Mouse (Mus musculus): ENCODE data around the gene Wdr60. TPM values are rescaled to one million over a fixed set of nuclear protein-coding genes. Genes with fewer than 3 reads are reported as not detected.
A peak's percentile ranks its signal among the peaks of the same experiment; 100 is the strongest.

Gene Wdr60
- total and polyA plus RNA-seq, 2 experiments from 2014 or later: 14.5 to 16.4 TPM

GRCm38 (mm10) chr12:116244601-116245000 is 18.2 kb downstream of the Wdr60 start:
- no peak for TF ChIP-seq CTCF (IDR thresholded peaks at IDR 0.05; ENCODE audit: low read depth)
- no peak overlapping the region for H3K4me2 ChIP-seq (ENCODE audit: low read depth)
- no peaks in the 10 kb centered on the region for H3K9me3 ChIP-seq (ENCODE audit: low read length)
- DNase-seq: no peak
- peaks cover 44% of the 10 kb centered on the region for H3K36me3 ChIP-seq (ENCODE audit: insufficient read depth)
- H3K4me1 ChIP-seq (ENCODE audit: insufficient read depth): no peaks in the 10 kb centered on the region
- no peak for ATAC-seq
- H3K4me3 ChIP-seq (ENCODE audit: low read depth, low read length): no peak overlapping the region
- no peak overlapping the region for H3K9ac ChIP-seq
- 83% methylated on average over 1 of the region's 1 CpGs for WGBS
- no peak overlapping the region for H3K27ac ChIP-seq (ENCODE audit: low read depth, low read length)
- H3K27me3 ChIP-seq (ENCODE audit: insufficient read depth, low read length): no peaks in the 10 kb centered on the region

GRCm38 (mm10) chr12:116238803-116239202 is 24.0 kb downstream of the Wdr60 start:
- WGBS: 76% methylated on average over 3 of the region's 3 CpGs
- no peaks in the 10 kb centered on the region for H3K27me3 ChIP-seq (ENCODE audit: insufficient read depth, low read length)
- TF ChIP-seq CTCF (IDR thresholded peaks at IDR 0.05; ENCODE audit: low read depth): no peak

GRCm38 (mm10) chr12:116238370-116238769 is 24.5 kb downstream of the Wdr60 start:
- H3K36me3 ChIP-seq (ENCODE audit: insufficient read depth): peaks cover 13% of the 10 kb centered on the region
- no peak overlapping the region for H3K27ac ChIP-seq (ENCODE audit: low read depth, low read length)
- DNase-seq (no peak), ATAC-seq (no peak)
- no peaks in the 10 kb centered on the region for H3K4me1 ChIP-seq (ENCODE audit: insufficient read depth)
- no peaks in the 10 kb centered on the region for H3K27me3 ChIP-seq (ENCODE audit: insufficient read depth, low read length)
- no peak for TF ChIP-seq CTCF (IDR thresholded peaks at IDR 0.05; ENCODE audit: low read depth)
- H3K4me2 ChIP-seq (ENCODE audit: low read depth): no peak overlapping the region
- no peak overlapping the region for H3K4me3 ChIP-seq (ENCODE audit: low read depth, low read length)
- H3K9ac ChIP-seq: no peak overlapping the region
- no peaks in the 10 kb centered on the region for H3K9me3 ChIP-seq (ENCODE audit: low read length)

More at GRCm38 (mm10) chr12:116238803-116239202, 24.0 kb downstream of the Wdr60 start:
- H3K4me3 ChIP-seq (ENCODE audit: low read depth, low read length): no peak overlapping the region
- no peak for ATAC-seq
- no peak overlapping the region for H3K4me2 ChIP-seq (ENCODE audit: low read depth)
- no peaks in the 10 kb centered on the region for H3K9me3 ChIP-seq (ENCODE audit: low read length)
- no peak overlapping the region for H3K9ac ChIP-seq
- H3K36me3 ChIP-seq (ENCODE audit: insufficient read depth): peaks cover 13% of the 10 kb centered on the region
- H3K4me1 ChIP-seq (ENCODE audit: insufficient read depth): no peaks in the 10 kb centered on the region
- no peak overlapping the region for H3K27ac ChIP-seq (ENCODE audit: low read depth, low read length)
- no peak for DNase-seq

- Histone ChIP-seq H3K9me3 (ENCODE audit: low read length) (no peaks in the 10 kb centered on the region), H3K36me3 (ENCODE audit: insufficient read depth) (peaks cover 6% of the 10 kb centered on the region; the same call in 1 of the 2 replicates), H3K27ac (ENCODE audit: low read depth, low read length) (no peak overlapping the region), H3K9ac (no peak overlapping the region), H3K4me1 (ENCODE audit: insufficient read depth) (no peaks in the 10 kb centered on the region), H3K4me2 (ENCODE audit: low read depth) (no peak overlapping the region), H3K4me3 (ENCODE audit: low read depth, low read length) (no peak overlapping the region), H3K27me3 (ENCODE audit: insufficient read depth, low read length) (no peaks in the 10 kb centered on the region)
- 84% methylated on average over 3 of the region's 3 CpGs for WGBS
- no peak for ATAC-seq
- no peak for TF ChIP-seq CTCF (IDR thresholded peaks at IDR 0.05; ENCODE audit: low read depth)
- no peak for DNase-seq
Observed at GRCm38 (mm10) chr12:116236658-116237057, 26.2 kb downstream of the Wdr60 start.

GRCm38 (mm10) chr12:116235356-116235755 is 27.5 kb downstream of the Wdr60 start:
- Histone ChIP-seq H3K4me1 (ENCODE audit: insufficient read depth) (no peaks in the 10 kb centered on the region), H3K4me2 (ENCODE audit: low read depth) (no peak overlapping the region), H3K27me3 (ENCODE audit: insufficient read depth, low read length) (no peaks in the 10 kb centered on the region), H3K4me3 (ENCODE audit: low read depth, low read length) (no peak overlapping the region), H3K36me3 (ENCODE audit: insufficient read depth) (peaks cover 3% of the 10 kb centered on the region; the same call in 1 of the 2 replicates), H3K27ac (ENCODE audit: low read depth, low read length) (no peak overlapping the region), H3K9me3 (ENCODE audit: low read length) (no peaks in the 10 kb centered on the region), H3K9ac (no peak overlapping the region)
- 80% methylated on average over 4 of the region's 4 CpGs for WGBS
- DNase-seq (no peak), ATAC-seq (no peak)
- TF ChIP-seq CTCF (IDR thresholded peaks at IDR 0.05; ENCODE audit: low read depth): peak; percentile 41

GRCm38 (mm10) chr12:116232061-116232460 is 30.8 kb downstream of the Wdr60 start:
- ATAC-seq (no peak), DNase-seq (no peak)
- H3K9me3 ChIP-seq (ENCODE audit: low read length): no peaks in the 10 kb centered on the region
- 0 out of 2 replicates have a peak, but pooled peaks cover 4% of the 10 kb centered on the region for H3K36me3 ChIP-seq (ENCODE audit: insufficient read depth)
- no peak overlapping the region for H3K4me3 ChIP-seq (ENCODE audit: low read depth, low read length)
- TF ChIP-seq CTCF (IDR thresholded peaks at IDR 0.05; ENCODE audit: low read depth): no peak
- H3K27me3 ChIP-seq (ENCODE audit: insufficient read depth, low read length): no peaks in the 10 kb centered on the region
- no peaks in the 10 kb centered on the region for H3K4me1 ChIP-seq (ENCODE audit: insufficient read depth)
- H3K27ac ChIP-seq (ENCODE audit: low read depth, low read length): no peak overlapping the region
- no peak overlapping the region for H3K4me2 ChIP-seq (ENCODE audit: low read depth)
- no peak overlapping the region for H3K9ac ChIP-seq
- WGBS: 78% methylated on average over 1 of the region's 1 CpGs

GRCm38 (mm10) chr12:116231612-116232011 is 31.2 kb downstream of the Wdr60 start:
- TF ChIP-seq CTCF (IDR thresholded peaks at IDR 0.05; ENCODE audit: low read depth): no peak
- WGBS: 62% methylated on average over 12 of the region's 12 CpGs
- Histone ChIP-seq H3K4me3 (ENCODE audit: low read depth, low read length) (no peak overlapping the region), H3K4me1 (ENCODE audit: insufficient read depth) (no peaks in the 10 kb centered on the region), H3K9me3 (ENCODE audit: low read length) (no peaks in the 10 kb centered on the region), H3K9ac (no peak overlapping the region), H3K4me2 (ENCODE audit: low read depth) (no peak overlapping the region), H3K27ac (ENCODE audit: low read depth, low read length) (no peak overlapping the region), H3K36me3 (ENCODE audit: insufficient read depth) (peaks cover 4% of the 10 kb centered on the region; the same call in 1 of the 2 replicates), H3K27me3 (ENCODE audit: insufficient read depth, low read length) (no peaks in the 10 kb centered on the region)
- no peak for DNase-seq
- ATAC-seq: no peak

Measured in forebrain, postnatal 0 days (tissue).